Mouse (Mus musculus): ENCODE results near the gene Tent4a. TPM values are rescaled to one million over a fixed set of nuclear protein-coding genes. Genes with fewer than 3 reads are reported as not detected.

The Tent4a gene
- total RNA-seq, 2 experiments from 2014 or later = 5.6 to 6.3 TPM

- no peak for DNase-seq (ENCODE audit: low spot score)
Observed at GRCm38 (mm10) chr13:69547488-69548180, 13.2 kb upstream of the Tent4a start.

- DNase-seq (ENCODE audit: low spot score) = no peak
Observed at GRCm38 (mm10) chr13:69545019-69545418, 10.6 kb upstream of the Tent4a start.

- no peak for DNase-seq (ENCODE audit: low spot score)
Observed at GRCm38 (mm10) chr13:69543595-69543994, 9.2 kb upstream of the Tent4a start.

GRCm38 (mm10) chr13:69542571-69543352 lies 8.3 kb upstream of the Tent4a start:
- DNase-seq (ENCODE audit: low spot score) = peak; percentile 76

- no peak for DNase-seq (ENCODE audit: low spot score)
Observed at GRCm38 (mm10) chr13:69541776-69542175, 7.4 kb upstream of the Tent4a start.

GRCm38 (mm10) chr13:69541209-69541608 lies 6.8 kb upstream of the Tent4a start:
- DNase-seq (ENCODE audit: low spot score) = peak; percentile 54

- DNase-seq (ENCODE audit: low spot score) = peak; percentile 47
Observed at GRCm38 (mm10) chr13:69538327-69538726, 3.9 kb upstream of the Tent4a start.

GRCm38 (mm10) chr13:69537366-69537765 lies 2.9 kb upstream of the Tent4a start:
- DNase-seq (ENCODE audit: low spot score) = no peak

- DNase-seq (ENCODE audit: low spot score) = no peak
Observed at GRCm38 (mm10) chr13:69536021-69536420, 1.6 kb upstream of the Tent4a start.

GRCm38 (mm10) chr13:69534654-69535551 lies 486 bp upstream of the Tent4a start:
- peak; percentile 96 for DNase-seq (ENCODE audit: low spot score)

- DNase-seq (ENCODE audit: low spot score) = peak; percentile 48
Observed at GRCm38 (mm10) chr13:69533405-69534333, 748 bp downstream of the Tent4a start, which contains the start of gene Nsun2. Gene Nsun2, plus strand, starts transcription at chr13:69533746.

GRCm38 (mm10) chr13:69532893-69533404 lies 1.5 kb downstream of the Tent4a start:
- DNase-seq (ENCODE audit: low spot score) = no peak

- no peak for DNase-seq (ENCODE audit: low spot score)
Observed at GRCm38 (mm10) chr13:69532101-69532892, 2.1 kb downstream of the Tent4a start.

- no peak for DNase-seq (ENCODE audit: low spot score)
Observed at GRCm38 (mm10) chr13:69531431-69531830, 3.0 kb downstream of the Tent4a start.

GRCm38 (mm10) chr13:69530951-69531350 lies 3.5 kb downstream of the Tent4a start:
- DNase-seq (ENCODE audit: low spot score) = no peak

- DNase-seq (ENCODE audit: low spot score) = no peak
Observed at GRCm38 (mm10) chr13:69530156-69530555, 4.3 kb downstream of the Tent4a start.

GRCm38 (mm10) chr13:69528531-69528930 lies 5.9 kb downstream of the Tent4a start:
- DNase-seq (ENCODE audit: low spot score) = no peak

- no peak for DNase-seq (ENCODE audit: low spot score)
Observed at GRCm38 (mm10) chr13:69525867-69526266, 8.6 kb downstream of the Tent4a start.

- DNase-seq (ENCODE audit: low spot score) = no peak
Observed at GRCm38 (mm10) chr13:69524158-69524530, 10.3 kb downstream of the Tent4a start.
